Mouse (Mus musculus) adrenal gland, postnatal 36 days (tissue): ENCODE measurements at regions not wholly inside any gene's neighbourhood (a gene's known extent, or its start where the extent isn't known, plus 50 kb on each side); places are given as distances from the start of the nearest gene placed in this dataset.

ENCODE experiments used
- DNase-seq, 2 experiments: peaks; one replicate each; pipeline ENCODE4 v3.0.0; 2021; ENCODE audit warnings: mixed read lengths in 1 of 2

DNA sequence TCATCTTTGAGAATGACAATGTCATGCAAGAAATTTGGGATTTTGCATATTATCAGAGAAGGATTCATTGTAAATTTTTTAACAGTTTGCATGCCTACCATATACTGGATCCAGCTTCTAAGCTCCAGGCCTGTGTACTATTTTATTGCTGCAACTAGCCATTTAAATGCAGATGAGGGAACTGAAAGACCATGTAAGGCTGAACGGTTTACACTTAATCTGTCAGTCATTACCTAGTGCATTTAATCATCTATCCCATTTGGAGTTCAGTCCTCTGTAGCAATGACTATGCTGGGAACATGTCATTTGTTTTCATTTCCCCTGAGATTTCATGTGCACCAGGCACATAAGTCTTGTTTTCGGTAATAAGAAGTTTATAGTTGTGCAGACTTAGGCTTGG, 631.8 kb upstream of the Gm21961 start:
- no peak for DNase-seq

DNA sequence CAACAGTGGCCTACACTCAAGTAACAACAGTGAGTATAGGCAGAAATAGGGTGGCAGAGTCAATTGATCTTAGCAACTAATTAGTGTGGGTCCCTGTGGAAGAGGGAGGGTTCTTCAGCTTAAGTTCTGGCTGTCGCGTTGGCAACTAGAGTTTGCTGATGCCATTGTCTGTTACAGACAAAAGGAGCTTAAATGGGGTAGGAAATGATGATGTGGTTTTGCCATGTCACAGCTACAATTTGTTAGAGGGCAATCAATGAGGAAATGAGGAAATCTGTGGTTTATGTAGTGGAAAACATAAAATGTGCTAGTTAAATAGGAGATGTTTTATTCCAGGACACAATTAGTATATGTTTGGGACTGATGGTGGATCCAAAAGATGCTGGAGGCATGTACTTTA, 624.8 kb upstream of the Gm21961 start:
- no peak for DNase-seq

DNA sequence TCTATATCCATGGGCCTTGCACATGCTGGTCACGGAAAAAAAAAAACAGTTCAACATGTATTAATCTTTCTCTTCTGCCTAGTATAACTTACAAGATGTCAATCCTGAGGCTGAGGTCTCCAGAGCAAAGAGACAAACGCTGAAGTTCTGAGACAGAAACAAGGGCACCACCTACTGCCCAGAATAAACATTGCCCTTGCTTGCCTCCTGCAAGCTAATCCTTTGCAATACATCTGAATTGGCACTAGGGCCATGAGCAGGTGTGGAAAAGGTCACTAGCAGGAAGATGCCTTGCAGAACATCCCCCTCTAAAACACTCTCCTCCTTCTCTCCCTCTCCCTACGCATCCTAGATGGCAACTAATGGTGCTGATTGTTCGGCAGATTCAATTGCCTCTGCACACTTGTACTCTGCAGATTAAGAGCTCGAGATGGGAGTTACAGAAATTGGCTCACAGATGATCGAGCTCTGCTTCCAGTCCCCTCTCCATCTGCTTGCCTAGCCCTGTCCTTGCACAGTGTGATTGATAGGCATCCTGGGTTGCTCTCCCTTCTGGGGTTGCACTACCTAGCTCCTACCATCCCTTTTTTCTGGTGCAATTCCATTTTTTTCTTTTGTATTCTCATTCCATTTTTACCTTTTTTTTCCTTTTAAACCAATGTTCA, 622.9 kb upstream of the Gm21961 start:
- peak; percentile 4 to 13 for DNase-seq

DNA sequence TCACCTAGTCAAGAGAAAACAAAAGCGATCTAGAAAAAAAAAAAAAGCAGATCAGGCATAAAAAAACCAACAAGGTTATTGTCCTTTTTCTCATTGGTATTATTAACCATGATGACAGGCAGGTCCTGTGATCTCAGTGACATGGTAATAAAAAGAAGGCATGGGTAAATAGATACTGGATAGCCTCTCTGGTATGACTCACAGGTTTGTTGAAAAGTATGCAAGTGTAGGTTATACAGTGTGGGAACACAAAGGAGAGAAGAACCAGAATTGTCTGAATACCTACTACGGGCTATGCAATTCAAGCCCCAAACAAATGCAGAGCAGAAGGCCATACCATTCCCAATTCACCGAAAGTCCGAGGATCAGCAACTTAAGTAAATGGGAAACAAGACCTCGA, 617.7 kb upstream of the Gm21961 start:
- no peak for DNase-seq

DNA sequence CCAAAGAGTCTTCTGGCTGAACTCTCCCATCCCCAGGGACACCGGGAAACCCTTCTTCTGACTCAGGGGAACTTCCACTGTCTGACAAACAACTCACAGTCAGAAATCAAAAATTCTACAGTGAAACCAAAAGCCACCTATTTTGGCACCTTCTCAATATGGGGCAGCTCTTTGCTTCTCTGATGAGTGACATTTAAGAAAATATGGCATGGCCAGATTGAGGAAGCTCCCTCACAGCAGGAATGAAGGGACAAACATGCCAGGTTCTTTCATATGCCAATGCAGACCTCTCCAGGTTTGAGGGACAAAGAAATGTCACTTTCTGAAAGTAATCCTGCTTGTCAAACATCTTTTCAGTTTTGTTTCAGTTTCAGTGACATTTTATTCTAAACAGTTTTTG, 615.8 kb upstream of the Gm21961 start:
- no peak for DNase-seq

DNA sequence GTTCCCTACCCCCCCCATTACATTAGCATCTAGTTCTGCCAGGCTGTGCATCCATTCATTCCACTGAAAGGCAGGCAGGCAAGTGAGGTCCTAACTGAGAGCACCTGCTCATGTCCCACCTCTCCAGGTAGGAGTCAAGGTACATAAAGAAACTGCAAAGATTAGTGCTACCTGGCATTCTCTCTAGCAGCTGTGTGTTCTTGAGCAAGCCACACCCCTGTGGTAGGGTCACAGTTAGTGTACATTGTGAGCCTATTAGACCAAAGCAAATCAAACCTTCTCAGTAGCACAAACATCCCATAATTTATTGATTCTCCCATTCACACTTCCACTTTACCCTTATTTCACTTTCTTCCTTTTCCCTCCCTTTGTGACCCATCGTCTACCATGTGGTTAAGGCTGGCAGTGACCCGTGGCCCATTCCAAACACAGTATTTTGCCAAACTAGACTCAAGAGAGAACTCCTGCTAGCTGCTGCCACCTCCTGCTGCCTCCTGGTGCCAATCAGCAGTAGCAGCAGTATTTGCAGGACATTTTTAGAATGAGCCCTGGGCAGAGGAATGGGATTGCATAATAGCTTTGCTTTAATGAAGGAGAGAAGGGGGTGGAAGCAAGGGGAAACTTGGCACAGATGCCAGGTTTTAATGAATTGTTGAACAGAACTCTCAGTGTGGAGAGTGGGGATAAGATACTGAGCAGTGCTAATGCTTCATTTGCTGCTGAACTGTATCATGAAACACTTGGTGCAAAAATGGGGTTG, 578.2 kb upstream of the Gm21961 start:
- DNase-seq, result no peak

DNA sequence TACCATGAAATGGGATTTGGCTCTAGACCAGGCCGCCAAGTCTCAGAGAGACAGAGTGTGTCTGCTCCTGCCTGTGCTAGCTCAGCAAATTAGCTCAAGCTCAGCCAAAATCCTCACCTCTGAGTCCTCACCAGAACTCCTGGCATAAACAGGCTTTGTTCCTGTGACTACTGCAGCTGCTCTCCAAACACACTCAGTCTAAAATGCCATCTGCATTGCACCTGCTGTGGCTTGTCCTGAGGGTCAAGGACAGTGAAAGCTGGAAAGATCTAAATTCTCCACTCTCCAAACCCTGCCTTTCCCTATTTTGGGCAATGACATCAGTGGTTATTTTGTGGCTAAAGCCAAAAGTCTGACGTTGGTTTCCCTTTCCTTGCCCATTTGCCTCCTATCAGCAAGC, 570.9 kb upstream of the Gm21961 start:
- DNase-seq, result no peak

DNA sequence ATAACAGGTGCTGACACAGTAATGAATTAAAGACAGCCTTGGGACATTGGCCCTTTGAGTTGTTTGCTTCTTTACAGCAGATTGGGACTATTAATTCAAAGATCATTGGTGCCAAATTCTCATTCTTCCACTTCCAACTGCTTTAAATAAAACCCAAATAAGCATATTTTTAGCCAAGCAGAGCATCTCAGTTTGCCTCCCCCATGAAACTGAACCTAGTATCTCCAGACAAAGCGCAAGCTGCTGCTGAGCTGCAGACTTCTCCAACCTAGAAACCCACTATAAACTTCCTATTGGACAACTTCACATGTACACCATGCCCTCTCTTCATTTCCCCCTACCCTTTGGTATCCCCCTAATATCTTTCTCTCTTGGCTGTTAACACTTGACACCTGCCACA, 564.6 kb upstream of the Gm21961 start:
- DNase-seq, result no peak

DNA sequence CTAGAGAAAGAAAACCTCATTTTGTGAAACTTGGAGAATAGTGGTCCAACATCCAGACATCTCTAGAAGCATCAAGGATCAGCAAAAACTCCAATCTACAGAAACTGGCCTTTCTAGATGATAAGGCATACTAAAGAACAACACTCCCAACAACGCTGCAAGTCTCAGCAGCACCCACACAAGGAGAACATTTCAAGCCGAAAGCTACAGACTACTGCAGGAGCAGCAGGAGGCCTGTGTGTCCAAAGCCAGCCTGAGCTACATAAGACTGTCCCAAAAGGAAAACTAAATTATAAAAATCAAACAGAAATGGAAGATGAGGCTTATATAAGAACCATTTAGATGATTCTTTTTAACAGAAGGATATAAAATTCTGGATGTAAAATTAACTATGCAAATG, 553.2 kb upstream of the Gm21961 start:
- DNase-seq, result no peak

DNA sequence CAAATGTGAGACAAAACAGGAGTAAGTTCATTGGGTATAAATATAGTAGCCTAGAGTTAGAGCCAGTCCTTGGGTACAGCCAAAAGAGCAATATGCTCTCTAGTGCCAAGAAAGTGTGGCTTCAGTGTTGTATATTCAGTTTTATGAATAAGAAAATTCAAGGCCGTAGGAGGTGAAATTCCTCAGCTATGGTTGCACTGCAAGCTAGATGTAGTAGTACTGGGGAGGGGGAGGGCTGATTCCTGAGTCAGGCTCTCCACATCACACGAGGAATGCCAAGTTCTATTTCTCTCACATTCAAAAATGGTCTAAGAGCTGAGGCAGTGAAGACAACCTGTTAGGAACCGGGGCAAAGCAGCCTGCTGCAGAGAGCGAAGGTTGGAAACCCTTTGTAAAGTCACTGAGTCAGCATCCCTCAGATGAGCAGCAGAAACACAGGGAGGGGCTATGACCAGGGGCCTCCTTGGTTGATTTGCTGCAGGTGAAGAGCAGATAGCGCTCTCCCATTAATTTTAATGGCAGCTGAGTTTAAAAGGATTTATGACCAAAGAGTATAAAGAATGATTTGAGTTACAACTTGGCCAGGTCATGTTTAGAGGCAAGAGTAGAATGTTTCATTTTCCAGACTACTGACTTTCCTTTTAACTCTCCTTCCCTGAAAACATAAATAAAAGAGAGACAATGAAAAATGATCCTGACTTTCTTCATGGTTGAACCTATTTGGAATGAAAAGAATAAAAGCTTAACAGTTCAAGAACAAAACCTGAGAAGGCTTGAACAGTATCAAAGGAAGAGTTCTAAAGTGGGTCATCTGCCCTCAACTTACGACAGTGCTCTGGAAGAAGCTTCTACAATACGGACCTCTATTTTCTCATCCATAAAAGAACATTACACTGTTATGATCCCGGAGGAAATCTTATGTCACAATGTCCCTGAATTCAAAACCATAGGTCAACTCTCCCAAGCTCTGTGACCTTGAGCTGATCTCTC, 543.4 kb upstream of the Gm21961 start:
- no peak for DNase-seq

DNA sequence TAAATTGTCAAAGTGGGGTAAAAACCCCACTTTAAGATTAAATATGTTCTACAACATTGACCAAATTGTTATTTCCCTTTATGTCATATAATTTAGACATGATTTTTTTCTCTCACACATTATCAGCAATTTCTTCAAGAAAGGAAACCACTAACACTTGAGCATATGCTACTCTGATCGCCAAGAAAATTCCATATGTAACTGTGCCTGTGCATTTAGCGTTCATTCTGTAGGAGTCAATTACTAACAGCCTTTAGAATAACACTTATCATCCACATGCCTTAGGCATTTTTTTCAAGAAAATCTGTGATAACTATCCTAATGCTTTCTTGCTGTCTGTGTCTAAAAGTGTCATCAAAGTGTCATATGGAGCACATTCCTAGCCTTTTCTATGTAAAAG, 534.3 kb upstream of the Gm21961 start:
- no peak for DNase-seq

DNA sequence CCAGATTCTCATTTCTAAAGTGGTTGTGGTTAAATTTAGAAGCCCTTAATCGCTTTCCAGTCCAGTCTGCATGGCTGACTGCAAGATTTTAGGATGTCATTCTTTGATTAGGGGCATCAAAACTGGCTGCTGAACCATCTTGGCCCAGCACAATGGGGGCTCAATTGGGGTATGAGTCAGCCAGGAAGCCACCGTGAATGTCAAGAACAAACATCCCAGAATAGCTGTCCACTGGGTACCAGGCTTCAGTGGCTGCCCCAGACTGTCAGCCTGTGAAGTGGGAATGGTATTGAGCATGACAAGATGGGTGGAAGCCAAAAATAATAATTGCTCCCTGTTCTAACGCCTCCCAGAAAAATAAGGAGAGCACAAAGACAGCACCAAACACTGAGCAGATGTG, 520.9 kb upstream of the Gm21961 start:
- no peak for DNase-seq

DNA sequence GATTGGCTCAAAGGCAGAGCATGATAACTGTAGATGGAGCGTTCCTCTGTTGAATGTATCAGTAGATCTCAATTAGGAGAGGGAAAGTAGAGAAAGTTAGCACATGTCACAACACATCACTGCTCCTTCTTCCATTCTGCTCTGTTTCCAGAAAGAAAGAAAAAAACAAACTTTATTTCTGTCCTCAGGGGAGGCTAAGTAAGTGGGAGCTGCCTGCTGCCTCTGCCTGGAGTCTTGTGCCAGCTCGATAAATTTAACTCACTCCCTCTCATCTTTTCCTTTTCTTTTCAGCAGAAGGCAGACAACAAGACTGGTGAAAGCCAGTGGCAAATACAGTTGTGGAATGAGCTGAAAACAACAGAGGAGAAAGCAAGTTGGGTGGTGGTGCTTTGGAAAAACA, 517.5 kb upstream of the Gm21961 start:
- DNase-seq, result no peak

DNA sequence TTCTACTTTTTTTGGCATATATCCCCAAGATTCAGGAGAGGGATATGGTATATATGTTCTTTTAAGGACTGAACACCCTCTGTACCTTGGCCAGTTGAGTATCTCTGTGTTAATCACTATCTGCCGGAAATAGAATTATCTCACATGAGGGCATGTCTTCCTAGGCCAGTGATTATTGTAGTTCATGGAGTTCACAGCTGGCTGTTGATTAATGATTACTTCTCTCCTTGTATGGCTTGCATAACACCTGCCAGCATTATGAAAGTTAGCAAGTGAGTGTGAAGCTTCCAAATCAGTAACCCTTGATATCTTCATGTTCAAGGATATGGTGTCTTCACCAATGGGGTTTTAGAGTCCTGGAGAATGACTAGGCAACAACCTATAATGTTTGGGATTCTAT, 488.0 kb upstream of the Gm21961 start:
- DNase-seq, result no peak

DNA sequence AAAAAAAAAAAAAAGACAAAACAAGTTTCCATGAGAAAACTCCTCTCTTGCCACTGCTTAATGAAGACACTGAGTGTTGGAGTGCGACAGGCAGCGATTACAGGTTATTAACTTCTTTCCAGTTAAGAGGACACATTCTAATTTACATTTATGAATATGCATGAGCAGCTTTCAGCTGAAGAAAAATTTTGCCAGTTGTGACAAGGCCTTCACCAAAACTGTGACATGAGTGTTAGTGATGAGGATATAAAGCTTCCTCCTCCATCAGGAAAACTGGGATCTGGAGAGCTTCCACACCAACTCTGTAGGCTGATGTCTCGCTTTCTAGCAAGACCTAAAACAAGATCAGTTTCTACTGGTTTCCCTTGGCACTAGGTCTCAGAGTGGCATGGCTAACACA, 464.2 kb upstream of the Gm21961 start:
- DNase-seq, result no peak

DNA sequence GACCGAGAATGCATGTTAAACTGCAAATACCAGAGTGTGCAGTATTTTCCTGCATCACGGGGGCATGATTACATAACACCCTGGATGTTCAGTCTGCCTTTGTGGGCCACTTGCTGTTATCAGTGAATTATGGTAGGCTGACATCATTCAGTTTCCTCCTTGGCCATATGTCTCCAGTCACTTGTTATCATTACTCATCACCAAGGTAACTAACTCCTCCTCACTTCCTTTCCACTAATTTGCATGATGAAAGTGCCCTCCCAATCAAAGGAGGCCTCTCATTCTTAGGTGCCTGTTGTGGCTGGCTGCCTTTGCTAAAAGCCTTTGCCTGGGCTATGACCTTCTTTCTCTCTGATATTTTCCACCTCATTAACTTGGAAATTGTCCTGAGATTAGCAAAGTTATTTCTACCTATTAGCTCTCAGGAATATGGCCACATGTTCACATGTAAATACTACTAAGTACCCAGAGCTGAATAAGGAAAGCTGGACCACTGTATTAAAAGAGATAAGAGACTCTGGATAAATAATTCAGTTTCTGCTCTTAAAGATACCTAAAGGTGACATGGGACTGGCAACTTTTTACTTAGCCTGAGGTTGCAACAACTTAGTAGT, 440.6 kb upstream of the Gm21961 start:
- DNase-seq, result no peak

DNA sequence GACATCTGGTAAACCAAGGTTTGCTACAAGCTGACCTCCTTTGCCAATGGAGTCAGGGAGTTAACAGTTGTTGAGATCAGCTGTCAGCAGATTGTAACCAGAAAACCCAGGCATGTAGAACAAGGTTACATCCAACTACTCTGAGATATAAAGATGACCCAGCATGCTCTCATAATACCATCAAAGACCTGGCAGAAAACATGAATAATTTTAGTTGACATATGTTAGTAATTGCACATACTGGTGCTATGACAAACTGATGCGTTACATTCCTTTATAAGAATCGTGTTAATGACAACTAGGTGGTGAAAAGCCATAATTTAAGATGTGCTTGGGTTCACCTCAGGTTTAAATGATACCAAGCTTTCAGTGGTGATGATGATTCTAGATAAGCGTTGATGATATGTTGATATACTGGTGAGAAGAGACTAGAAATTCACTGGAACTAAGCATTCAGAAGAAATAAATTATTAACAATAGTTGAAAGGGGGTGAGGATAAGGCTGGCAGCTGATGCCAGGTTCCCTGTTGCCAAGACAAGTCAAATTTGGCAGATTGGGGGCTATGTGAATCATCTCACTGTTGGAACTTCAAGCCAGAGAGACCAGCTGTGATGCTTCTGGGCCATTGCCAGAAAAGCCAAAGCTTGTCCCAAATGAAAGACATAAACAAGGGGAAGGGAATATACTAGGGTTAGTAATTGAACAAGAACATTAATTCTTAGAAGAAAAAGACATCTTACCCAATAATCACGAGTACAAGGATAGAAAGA, 437.7 kb upstream of the Gm21961 start:
- no peak for DNase-seq

DNA sequence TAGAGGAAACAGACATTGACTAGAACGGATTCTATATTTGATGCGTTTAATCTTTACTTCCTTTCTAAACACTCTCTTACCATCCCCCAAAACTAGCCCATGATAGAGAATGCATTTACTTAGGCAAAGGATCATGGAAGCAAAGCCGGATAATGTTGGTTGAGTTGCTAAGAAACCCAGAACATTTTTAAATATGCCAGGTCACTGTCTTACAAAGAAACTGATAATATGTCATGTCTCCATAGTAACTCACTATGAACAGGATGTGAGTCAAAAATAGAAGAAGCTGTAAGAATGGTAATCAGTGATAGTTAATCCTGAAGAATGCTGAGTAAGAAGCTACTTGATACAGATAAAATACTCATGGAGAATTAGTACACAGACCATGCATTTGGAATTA, 405.0 kb upstream of the Gm21961 start:
- DNase-seq, result no peak
